Mouse (Mus musculus): ENCODE measurements around the gene Zic4. TPM values are rescaled to one million over a fixed set of nuclear protein-coding genes. Genes with fewer than 3 reads are reported as not detected.

Zic4 gene
- polyA plus RNA-seq, 1 experiment: 37.4 TPM

DNA sequence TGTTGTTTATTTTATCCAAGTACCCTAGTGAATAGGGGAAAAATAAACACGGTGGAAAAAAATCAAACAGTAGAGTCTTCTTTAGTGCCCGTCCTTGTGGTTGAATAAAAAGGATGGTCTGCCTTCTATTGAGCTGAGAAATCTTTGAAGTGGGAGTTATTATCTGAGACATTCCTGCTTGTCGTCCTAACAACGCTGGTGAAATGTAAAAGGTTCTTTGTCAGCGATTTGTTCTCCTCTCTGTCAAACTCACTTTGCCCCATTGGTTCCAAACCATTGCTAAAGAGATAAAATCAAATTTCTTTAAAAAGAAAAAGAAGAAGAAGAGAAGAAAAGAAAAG is 25.5 kb downstream of the Zic4 start:
- no peak for DNase-seq
- Histone ChIP-seq H3K27ac (ENCODE audit: insufficient read depth, low read length) (peak overlapping the region; percentile 97; the same call in 1 of the 2 replicates), H3K4me3 (replicated peaks; ENCODE audit: insufficient read depth, low read depth, low read length) (no peak overlapping the region), H3K27me3 (ENCODE audit: control insufficient read depth, insufficient read depth, low read length) (no peaks in the 10 kb centered on the region), H3K4me1 (ENCODE audit: control insufficient read depth, insufficient read depth, low read length) (peaks cover 17% of the 10 kb centered on the region)
- no peak for TF ChIP-seq CTCF (IDR thresholded peaks at IDR 0.05; ENCODE audit: borderline replicate concordance, insufficient read depth, low read depth, low read length)
- TF ChIP-seq POLR2A (IDR thresholded peaks at IDR 0.05; ENCODE audit: borderline replicate concordance, insufficient read depth, low read length): no peak
- 44% methylated on average over 5 of the region's 5 CpGs for WGBS

DNA sequence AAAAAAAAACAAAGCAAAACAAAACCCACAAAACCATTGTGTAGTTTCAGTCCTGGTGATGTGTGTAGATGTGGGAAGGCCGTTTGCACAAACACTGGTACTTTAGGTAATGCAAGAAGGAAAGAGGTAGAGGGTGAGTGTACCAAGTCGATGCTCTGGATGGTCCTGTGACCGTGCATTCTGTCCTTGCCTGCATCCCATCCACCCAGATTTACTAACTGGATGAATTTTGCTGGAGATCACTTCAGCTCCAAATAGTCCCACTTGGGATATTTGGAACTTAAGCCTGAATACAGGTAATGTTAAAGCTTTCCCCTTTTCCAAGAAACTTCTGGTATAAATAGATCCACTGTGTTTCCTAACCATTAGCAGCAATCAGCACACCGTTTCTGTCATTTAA is 26.0 kb downstream of the Zic4 start:
- no peak overlapping the region for H3K27ac ChIP-seq (ENCODE audit: insufficient read depth, low read length)
- TF ChIP-seq POLR2A (IDR thresholded peaks at IDR 0.05; ENCODE audit: borderline replicate concordance, insufficient read depth, low read length) (no peak), CTCF (IDR thresholded peaks at IDR 0.05; ENCODE audit: borderline replicate concordance, insufficient read depth, low read depth, low read length) (no peak)
- whole genome bisulfite sequencing: 48% methylated on average over 4 of the region's 4 CpGs
- no peaks in the 10 kb centered on the region for H3K27me3 ChIP-seq (ENCODE audit: control insufficient read depth, insufficient read depth, low read length)
- H3K4me3 ChIP-seq (replicated peaks; ENCODE audit: insufficient read depth, low read depth, low read length): no peak overlapping the region
- H3K4me1 ChIP-seq (ENCODE audit: control insufficient read depth, insufficient read depth, low read length): peaks cover 15% of the 10 kb centered on the region
- DNase-seq: no peak

DNA sequence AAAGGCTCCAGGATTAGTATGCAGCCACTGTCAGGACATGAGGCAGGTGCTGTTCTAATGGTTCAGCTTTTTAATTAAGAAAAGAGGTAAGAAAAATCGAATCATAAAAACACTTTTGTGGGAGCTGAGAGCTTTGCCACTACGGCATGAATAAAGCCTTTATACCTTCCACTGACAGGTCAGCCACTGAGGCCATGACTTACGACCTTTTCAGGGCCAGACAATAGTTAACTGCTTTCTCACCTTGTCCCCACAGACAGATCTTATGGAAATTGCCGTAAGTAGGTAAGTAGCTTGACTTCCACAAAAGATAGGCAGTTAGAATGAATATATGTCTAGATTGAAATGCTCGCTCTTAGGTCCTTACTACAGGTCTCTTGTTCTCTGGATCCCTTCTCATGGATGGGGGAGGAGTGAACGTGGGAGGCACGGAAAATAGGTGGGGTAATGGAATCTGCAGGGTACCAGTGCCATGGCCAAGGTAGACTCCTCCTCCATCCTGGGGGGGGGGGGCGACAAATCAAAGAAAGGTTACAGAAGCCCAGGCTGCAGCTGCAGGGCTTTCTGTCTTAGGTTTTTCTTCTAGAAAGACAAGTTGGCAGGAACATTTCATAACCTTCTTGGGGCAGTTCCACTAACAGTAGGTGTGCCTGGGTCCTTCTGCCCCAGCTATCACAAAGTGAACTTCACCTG is 31.3 kb downstream of the Zic4 start:
- Histone ChIP-seq H3K4me1 (ENCODE audit: control insufficient read depth, insufficient read depth, low read length) (no peaks in the 10 kb centered on the region; the same call in 1 of the 2 replicates), H3K27ac (ENCODE audit: insufficient read depth, low read length) (no peak overlapping the region), H3K4me3 (replicated peaks; ENCODE audit: insufficient read depth, low read depth, low read length) (no peak overlapping the region), H3K27me3 (ENCODE audit: control insufficient read depth, insufficient read depth, low read length) (no peaks in the 10 kb centered on the region)
- TF ChIP-seq POLR2A (IDR thresholded peaks at IDR 0.05; ENCODE audit: borderline replicate concordance, insufficient read depth, low read length): no peak
- TF ChIP-seq CTCF (IDR thresholded peaks at IDR 0.05; ENCODE audit: borderline replicate concordance, insufficient read depth, low read depth, low read length): no peak
- 74% methylated on average over 8 of the region's 8 CpGs for WGBS
- no peak for DNase-seq

DNA sequence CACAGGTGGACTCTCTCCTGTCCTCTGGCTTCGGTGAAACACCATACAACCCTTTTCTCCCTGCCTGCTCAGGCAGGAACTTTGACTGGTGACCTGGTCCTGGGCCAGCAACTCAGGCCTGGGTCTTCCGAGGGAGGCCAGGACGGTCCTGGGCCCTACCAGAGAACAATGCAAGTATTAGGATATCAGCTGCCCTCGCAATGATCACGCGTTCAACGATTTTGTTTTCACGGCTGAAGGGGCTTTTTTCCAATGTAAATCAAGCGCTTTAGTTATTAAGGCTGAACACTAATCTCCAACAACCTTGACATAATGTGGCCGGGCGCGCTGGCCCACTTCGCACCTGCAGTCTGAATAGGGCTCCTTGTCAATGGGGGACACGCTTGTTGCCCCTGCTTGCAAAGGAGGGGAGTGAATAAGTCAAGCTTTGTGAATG is 32.0 kb downstream of the Zic4 start:
- no peak for TF ChIP-seq POLR2A (IDR thresholded peaks at IDR 0.05; ENCODE audit: borderline replicate concordance, insufficient read depth, low read length)
- no peak for TF ChIP-seq CTCF (IDR thresholded peaks at IDR 0.05; ENCODE audit: borderline replicate concordance, insufficient read depth, low read depth, low read length)
- no peaks in the 10 kb centered on the region for H3K4me1 ChIP-seq (ENCODE audit: control insufficient read depth, insufficient read depth, low read length)
- no peaks in the 10 kb centered on the region for H3K27me3 ChIP-seq (ENCODE audit: control insufficient read depth, insufficient read depth, low read length)
- no peak overlapping the region for H3K4me3 ChIP-seq (replicated peaks; ENCODE audit: insufficient read depth, low read depth, low read length)
- DNase-seq: no peak
- H3K27ac ChIP-seq (ENCODE audit: insufficient read depth, low read length): no peak overlapping the region
- 64% methylated on average over 14 of the region's 14 CpGs for WGBS

DNA sequence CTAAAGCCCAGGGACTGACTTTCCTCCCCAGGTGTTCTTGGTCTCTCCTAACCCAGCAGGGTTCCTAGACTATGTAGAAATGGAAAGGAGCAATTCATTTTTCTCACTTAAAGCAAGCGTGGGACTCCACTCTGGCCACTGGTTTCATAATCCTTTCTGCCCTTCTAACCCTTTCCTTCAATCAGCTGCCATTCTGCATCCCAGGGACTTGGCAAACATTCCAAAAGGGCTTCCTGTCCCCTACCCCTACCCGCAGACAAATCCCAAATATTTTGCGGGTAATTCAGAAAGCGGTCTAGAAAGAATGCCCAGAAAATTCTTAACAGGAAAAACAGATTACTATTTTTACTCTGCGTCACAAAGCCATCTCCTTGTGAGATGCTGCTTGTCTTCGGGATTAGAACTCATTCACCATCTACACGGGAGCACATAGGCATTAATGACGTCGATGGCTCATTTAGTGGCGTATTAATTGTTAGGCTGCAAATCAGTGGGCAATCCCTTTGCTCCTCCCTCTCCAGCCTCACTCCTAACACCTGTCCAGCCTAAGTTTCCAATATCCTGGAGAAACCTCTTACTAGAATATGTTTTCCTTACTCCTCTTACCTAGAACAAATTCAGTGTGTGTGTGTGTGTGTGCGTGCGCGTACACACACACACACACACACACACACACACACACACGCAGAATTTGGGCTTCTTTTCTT is 33.0 kb downstream of the Zic4 start:
- WGBS: 57% methylated on average over 14 of the region's 14 CpGs
- no peak overlapping the region for H3K27ac ChIP-seq (ENCODE audit: insufficient read depth, low read length)
- H3K4me1 ChIP-seq (ENCODE audit: control insufficient read depth, insufficient read depth, low read length): no peaks in the 10 kb centered on the region
- DNase-seq: no peak
- H3K4me3 ChIP-seq (replicated peaks; ENCODE audit: insufficient read depth, low read depth, low read length): no peak overlapping the region
- no peak for TF ChIP-seq CTCF (IDR thresholded peaks at IDR 0.05; ENCODE audit: borderline replicate concordance, insufficient read depth, low read depth, low read length)
- no peak for TF ChIP-seq POLR2A (IDR thresholded peaks at IDR 0.05; ENCODE audit: borderline replicate concordance, insufficient read depth, low read length)
- H3K27me3 ChIP-seq (ENCODE audit: control insufficient read depth, insufficient read depth, low read length): no peaks in the 10 kb centered on the region

DNA sequence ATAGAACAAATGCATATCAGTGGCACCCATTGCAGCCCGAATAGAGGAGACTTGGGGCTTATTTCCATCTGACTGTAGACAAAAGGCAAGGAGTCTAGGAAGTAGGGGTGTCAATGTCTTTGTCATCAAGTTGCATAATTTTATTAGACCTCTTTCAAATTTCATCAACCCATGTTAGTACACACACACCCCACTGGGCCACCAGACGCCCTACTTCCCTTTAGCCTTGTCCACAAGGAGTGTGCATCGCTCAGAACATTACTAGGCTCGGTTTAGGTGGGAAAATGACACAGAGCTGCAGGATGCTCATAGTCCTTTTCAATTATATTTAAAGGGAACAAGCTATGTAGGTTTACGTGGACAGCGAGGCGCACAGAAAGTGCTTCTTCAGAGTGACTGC is 37.8 kb downstream of the Zic4 start:
- Histone ChIP-seq H3K4me3 (replicated peaks; ENCODE audit: insufficient read depth, low read depth, low read length) (no peak overlapping the region), H3K27ac (ENCODE audit: insufficient read depth, low read length) (no peak overlapping the region), H3K27me3 (ENCODE audit: control insufficient read depth, insufficient read depth, low read length) (no peaks in the 10 kb centered on the region; the same call in 1 of the 2 replicates), H3K4me1 (ENCODE audit: control insufficient read depth, insufficient read depth, low read length) (no peaks in the 10 kb centered on the region)
- 78% methylated on average over 7 of the region's 7 CpGs for WGBS
- no peak for DNase-seq
- TF ChIP-seq POLR2A (IDR thresholded peaks at IDR 0.05; ENCODE audit: borderline replicate concordance, insufficient read depth, low read length) (no peak), CTCF (IDR thresholded peaks at IDR 0.05; ENCODE audit: borderline replicate concordance, insufficient read depth, low read depth, low read length) (no peak)

DNA sequence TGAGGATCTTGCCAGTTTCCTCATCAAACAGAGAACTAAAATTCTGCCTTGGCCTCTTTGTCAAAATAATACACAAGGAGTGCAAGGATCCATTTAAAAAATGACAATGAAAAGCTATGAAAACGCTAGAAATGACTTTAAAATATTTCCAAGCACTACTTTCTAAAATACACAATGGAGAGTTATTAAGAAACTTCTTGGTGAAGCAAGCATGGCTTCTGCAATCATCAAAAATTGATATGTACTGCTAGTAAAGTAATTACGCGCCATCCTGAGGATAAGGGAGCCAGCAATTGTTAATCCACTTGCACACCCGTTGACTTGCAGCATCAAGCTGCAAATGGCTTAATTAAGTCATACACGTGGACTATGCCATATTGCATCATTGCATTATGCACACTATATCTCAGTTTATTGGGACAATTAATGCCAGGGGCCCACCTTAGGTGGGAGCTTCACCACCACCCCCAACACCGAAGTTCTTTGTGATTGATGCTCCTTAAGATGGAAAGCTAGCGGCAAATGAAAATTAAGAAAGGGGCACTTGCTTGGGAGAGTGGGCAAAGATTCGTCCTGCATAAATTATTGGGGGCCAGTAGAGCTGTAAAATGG is 38.4 kb downstream of the Zic4 start:
- 74% methylated on average over 8 of the region's 8 CpGs for WGBS
- TF ChIP-seq CTCF (IDR thresholded peaks at IDR 0.05; ENCODE audit: borderline replicate concordance, insufficient read depth, low read depth, low read length): no peak
- no peak for TF ChIP-seq POLR2A (IDR thresholded peaks at IDR 0.05; ENCODE audit: borderline replicate concordance, insufficient read depth, low read length)
- Histone ChIP-seq H3K27ac (ENCODE audit: insufficient read depth, low read length) (no peak overlapping the region), H3K4me1 (ENCODE audit: control insufficient read depth, insufficient read depth, low read length) (no peaks in the 10 kb centered on the region), H3K27me3 (ENCODE audit: control insufficient read depth, insufficient read depth, low read length) (no peaks in the 10 kb centered on the region; the same call in 1 of the 2 replicates), H3K4me3 (replicated peaks; ENCODE audit: insufficient read depth, low read depth, low read length) (no peak overlapping the region)
- DNase-seq: no peak
